Mouse (Mus musculus) ZHBTc4 (cell line): Measurements from ENCODE around the gene Il31.

Experiments
- DNase-seq: peaks from one replicate; pipeline ENCODE4 v3.0.0-alpha.2; 2011; ENCODE audit warnings: low read depth, low spot score

Gene Il31

GRCm38 (mm10) chr5:123489112-123489785 lies at the start of gene Il31, which contains the start of gene Lrrc43:
Gene Il31 (minus strand): TSS chr5:123489489.
Gene Lrrc43 (plus strand): TSS chr5:123489305.
- DNase-seq: no peak

GRCm38 (mm10) chr5:123533801-123534200 lies 44.5 kb upstream of the Il31 start:
- no peak for DNase-seq

GRCm38 (mm10) chr5:123530056-123530455 lies 40.8 kb upstream of the Il31 start:
- DNase-seq: no peak

GRCm38 (mm10) chr5:123528641-123529040 lies 39.4 kb upstream of the Il31 start:
- DNase-seq: no peak

- DNase-seq: no peak
These were observed 36.7 kb upstream of the Il31 start for GRCm38 (mm10) chr5:123525916-123526495.

GRCm38 (mm10) chr5:123525281-123525680 lies 36.0 kb upstream of the Il31 start, which contains the start of gene Gm49027:
Gene Gm49027 (minus strand): TSS chr5:123525488.
- peak; percentile 43 for DNase-seq

GRCm38 (mm10) chr5:123524393-123524750 lies 35.1 kb upstream of the Il31 start:
- no peak for DNase-seq

GRCm38 (mm10) chr5:123523692-123524392 lies 34.6 kb upstream of the Il31 start, which contains the start of gene Diablo:
Gene Diablo (minus strand): TSS chr5:123524176.
- peak; percentile 100 for DNase-seq

GRCm38 (mm10) chr5:123522166-123522565 lies 32.9 kb upstream of the Il31 start:
- no peak for DNase-seq

- DNase-seq: no peak
These were observed 32.3 kb upstream of the Il31 start for GRCm38 (mm10) chr5:123521621-123522020.

- DNase-seq: no peak
These were observed 31.4 kb upstream of the Il31 start for GRCm38 (mm10) chr5:123520666-123521065.

- no peak for DNase-seq
These were observed 25.6 kb upstream of the Il31 start for GRCm38 (mm10) chr5:123514871-123515270.

- peak; percentile 68 for DNase-seq
These were observed 22.8 kb upstream of the Il31 start for GRCm38 (mm10) chr5:123512102-123512501.

- peak; percentile 51 for DNase-seq
These were observed 22.1 kb upstream of the Il31 start for GRCm38 (mm10) chr5:123511426-123511825.

GRCm38 (mm10) chr5:123510160-123510559 lies 20.9 kb upstream of the Il31 start, which contains the start of gene B3gnt4:
Gene B3gnt4 (plus strand): TSS chr5:123510460.
- no peak for DNase-seq

- no peak for DNase-seq
These were observed 19.6 kb upstream of the Il31 start for GRCm38 (mm10) chr5:123508921-123509320.

- peak; percentile 97 for DNase-seq
These were observed 18.8 kb upstream of the Il31 start for GRCm38 (mm10) chr5:123507936-123508723.

GRCm38 (mm10) chr5:123501973-123502372 lies 12.7 kb upstream of the Il31 start:
- DNase-seq: no peak

- DNase-seq: peak; percentile 39
These were observed 10.4 kb upstream of the Il31 start for GRCm38 (mm10) chr5:123499717-123500116.

- DNase-seq: no peak
These were observed 646 bp upstream of the Il31 start for GRCm38 (mm10) chr5:123489935-123490334.

- DNase-seq: no peak
These were observed 1.5 kb downstream of the Il31 start for GRCm38 (mm10) chr5:123487659-123488395.
